Mouse (Mus musculus) kidney, postnatal 0 days (tissue): ENCODE measurements around the gene Tenm4. TPM values are rescaled to one million over a fixed set of nuclear protein-coding genes. Genes with fewer than 3 reads are reported as not detected.

Experiments
- ATAC-seq: fragments of 200-750 bp; cut with Nextera tagmentation; replicated peaks from 2 replicates; pipeline ENCODE4 v1.8.0; 2017; ENCODE audit warnings: low read depth, moderate number of reproducible peaks, moderate TSS enrichment, moderate library complexity; ENCODE audit not compliant: low FRiP score
- DNase-seq: peaks from one replicate; pipeline ENCODE4 v3.0.0-alpha.2; 2016; ENCODE audit warnings: low spot score
- H3K27ac ChIP-seq: fragments of 300-500 bp; sonication (generic); 2 replicates; pipeline ENCODE4 v1.5.1; 2014; ENCODE audit warnings: mild to moderate bottlenecking
- H3K27me3 ChIP-seq: fragments of 300-500 bp; sonication (generic); 2 replicates; pipeline ENCODE4 v1.6.1; 2014; ENCODE audit warnings: low read length, mixed read lengths; ENCODE audit not compliant: insufficient read depth
- H3K36me3 ChIP-seq: fragments of 300-500 bp; sonication (generic); 2 replicates; pipeline ENCODE4 v1.6.1; 2014; ENCODE audit warnings: low read length, mixed read lengths; ENCODE audit not compliant: insufficient read depth
- H3K4me1 ChIP-seq: fragments of 300-500 bp; sonication (generic); replicated peaks from 2 replicates; pipeline ENCODE4 v1.6.1; 2014; ENCODE audit warnings: antibody characterized with exemption, low read length, mixed read lengths; ENCODE audit not compliant: insufficient read depth
- H3K4me2 ChIP-seq: fragments of 300-500 bp; sonication (generic); 2 replicates; pipeline ENCODE4 v1.6.1; 2014; ENCODE audit warnings: mild to moderate bottlenecking, low read length, moderate library complexity, mixed read lengths
- H3K4me3 ChIP-seq: fragments of 300-500 bp; sonication (generic); replicated peaks from 2 replicates; pipeline ENCODE4 v1.5.1; 2014; ENCODE audit warnings: low read depth, low read length
- H3K9ac ChIP-seq: fragments of 300-500 bp; sonication (generic); 2 replicates; pipeline ENCODE4 v1.6.1; 2014; ENCODE audit warnings: low read depth, low read length
- H3K9me3 ChIP-seq: fragments of 300-500 bp; sonication (generic); replicated peaks from 2 replicates; pipeline ENCODE4 v1.6.1; 2016; ENCODE audit warnings: low read length, inconsistent platforms, mixed read lengths
- CTCF ChIP-seq: IDR thresholded peaks from 2 replicates; pipeline ENCODE4 v1.5.1; 2016; ENCODE audit warnings: antibody characterized with exemption, low read depth, mild to moderate bottlenecking, moderate library complexity
- WGBS: fragments of 180-500 bp; shearing (Covaris S2); extraction: QIAGEN DNeasy Blood & Tissue Kit; methylation state at CpG from one replicate; pipeline ENCODE4 v1.1.7; 2014; 5-methylcytosine and 5-hydroxymethylcytosine counted together
- polyA plus RNA-seq: library from polyadenylated mRNA; unstranded; fragments of >200 nt; fragmentation: Nextera tagmentation; extraction: Ambion mirVana; gene quantifications from 2 replicates; pipeline ENCODE4 v1.2.1, GENCODE M21; 2015

Tenm4 gene
- polyA plus RNA-seq, 1 experiment from 2014 or later, result 22.6 TPM

- no peaks in the 10 kb centered on the region for H3K36me3 ChIP-seq
- peak; percentile 52 for DNase-seq
- WGBS, result 45% methylated on average over 4 of the region's 4 CpGs
- 0 out of 2 replicates have a peak, but pooled peaks have one; percentile 33 for ATAC-seq
- no peak overlapping the region for H3K4me3 ChIP-seq
- no peaks in the 10 kb centered on the region for H3K9me3 ChIP-seq
- H3K4me2 ChIP-seq, result no peak overlapping the region
- no peaks in the 10 kb centered on the region for H3K27me3 ChIP-seq
- H3K4me1 ChIP-seq, result 0 out of 2 replicates have a peak, but pooled peaks cover 1% of the 10 kb centered on the region
- TF ChIP-seq CTCF, result no peak
- H3K27ac ChIP-seq, result no peak overlapping the region
- no peak overlapping the region for H3K9ac ChIP-seq
Observed at GRCm38 (mm10) chr7:96147436-96147835, 23.6 kb upstream of the Tenm4 start.

GRCm38 (mm10) chr7:96148191-96148590 lies 22.9 kb upstream of the Tenm4 start:
- Histone ChIP-seq H3K27me3 (no peaks in the 10 kb centered on the region), H3K4me3 (no peak overlapping the region), H3K9ac (no peak overlapping the region), H3K4me1 (0 out of 2 replicates have a peak, but pooled peaks cover 3% of the 10 kb centered on the region), H3K27ac (no peak overlapping the region), H3K4me2 (no peak overlapping the region), H3K9me3 (no peaks in the 10 kb centered on the region), H3K36me3 (no peaks in the 10 kb centered on the region)
- DNase-seq (no peak), ATAC-seq (no peak)
- TF ChIP-seq CTCF, result no peak
- 74% methylated on average over 4 of the region's 4 CpGs for WGBS

GRCm38 (mm10) chr7:96151277-96151676 lies 19.8 kb upstream of the Tenm4 start:
- no peak for DNase-seq
- Histone ChIP-seq H3K9me3 (no peaks in the 10 kb centered on the region), H3K4me2 (no peak overlapping the region), H3K4me3 (no peak overlapping the region), H3K9ac (no peak overlapping the region), H3K27me3 (no peaks in the 10 kb centered on the region), H3K4me1 (0 out of 2 replicates have a peak, but pooled peaks cover 3% of the 10 kb centered on the region), H3K27ac (no peak overlapping the region), H3K36me3 (no peaks in the 10 kb centered on the region)
- no peak for ATAC-seq
- peak; percentile 69 for TF ChIP-seq CTCF
- WGBS, result 66% methylated on average over 3 of the region's 3 CpGs

GRCm38 (mm10) chr7:96151961-96152360 lies 19.1 kb upstream of the Tenm4 start:
- Histone ChIP-seq H3K36me3 (no peaks in the 10 kb centered on the region), H3K27me3 (no peaks in the 10 kb centered on the region), H3K4me1 (0 out of 2 replicates have a peak, but pooled peaks cover 3% of the 10 kb centered on the region), H3K4me3 (no peak overlapping the region), H3K9ac (no peak overlapping the region), H3K9me3 (no peaks in the 10 kb centered on the region), H3K4me2 (no peak overlapping the region), H3K27ac (no peak overlapping the region)
- no peak for TF ChIP-seq CTCF
- no peak for ATAC-seq
- DNase-seq, result no peak
- 43% methylated on average over 5 of the region's 5 CpGs for WGBS

GRCm38 (mm10) chr7:96152431-96152830 lies 18.6 kb upstream of the Tenm4 start:
- 14% methylated on average over 4 of the region's 4 CpGs for WGBS
- ATAC-seq, result no peak

GRCm38 (mm10) chr7:96152924-96153359 lies 18.1 kb upstream of the Tenm4 start:
- peak; percentile 92 for DNase-seq
- Histone ChIP-seq H3K9me3 (no peaks in the 10 kb centered on the region), H3K9ac (0 out of 2 replicates have a peak overlapping the region, but pooled peaks have one; percentile 29), H3K4me1 (0 out of 2 replicates have a peak, but pooled peaks cover 3% of the 10 kb centered on the region), H3K4me3 (peak overlapping the region; percentile 26), H3K27ac (no peak overlapping the region), H3K36me3 (no peaks in the 10 kb centered on the region), H3K27me3 (no peaks in the 10 kb centered on the region), H3K4me2 (peak overlapping the region; percentile 49)
- ATAC-seq, result peak; percentile 97
- WGBS, result under 1% methylated on average over 10 of the region's 10 CpGs
- TF ChIP-seq CTCF, result peak; percentile 62

More at GRCm38 (mm10) chr7:96152431-96152830, 18.6 kb upstream of the Tenm4 start:
- Histone ChIP-seq H3K36me3 (no peaks in the 10 kb centered on the region), H3K9ac (no peak overlapping the region), H3K4me3 (no peak overlapping the region; the same call in 1 of the 2 replicates), H3K4me1 (0 out of 2 replicates have a peak, but pooled peaks cover 3% of the 10 kb centered on the region), H3K4me2 (peak overlapping the region; percentile 49), H3K27ac (no peak overlapping the region), H3K27me3 (no peaks in the 10 kb centered on the region), H3K9me3 (no peaks in the 10 kb centered on the region)
- no peak for TF ChIP-seq CTCF
- DNase-seq, result peak; percentile 28
